In the genomic region with DNA sequence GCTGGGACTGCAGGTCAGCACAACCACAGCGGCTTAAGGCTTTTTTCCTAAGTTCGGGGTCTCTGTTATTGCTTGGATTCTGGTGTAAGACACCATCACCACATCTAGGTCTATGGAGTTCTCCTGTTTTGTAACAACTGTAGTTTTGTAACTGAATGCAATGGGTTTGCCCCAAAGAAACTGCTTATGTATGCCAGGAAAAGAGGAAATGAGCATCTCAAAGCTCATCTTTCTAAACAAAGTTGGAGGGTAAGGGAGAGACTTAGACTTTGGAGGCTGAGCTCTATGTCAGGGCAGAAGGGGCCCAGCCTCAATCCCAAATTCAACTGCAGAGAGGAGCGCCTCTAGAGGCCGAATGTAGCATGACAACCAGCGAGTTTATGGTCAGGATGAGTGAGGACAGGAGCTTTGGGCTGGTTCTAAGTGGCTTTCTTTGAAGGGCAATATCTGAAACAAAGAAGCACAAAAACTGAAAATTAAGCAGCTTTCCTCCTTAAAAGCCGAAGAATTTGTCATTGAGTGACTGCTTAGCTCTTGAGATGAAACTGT, we compare ENCODE assay signal across 9 mouse cellular contexts. TPM values are rescaled to one million over a fixed set of nuclear protein-coding genes. Genes with fewer than 3 reads are reported as not detected.
DNase-seq lines count a peak whose midpoint lies in the region; ATAC-seq lines count a peak whose summit lies in the region.
"Not testable (repeated sequence)": the region's sequence is repeated elsewhere in the genome, so short reads cannot be mapped to it uniquely, and the experiment has no call there.
"Had no signal": no experiment of that assay in that cellular context is flagged by ENCODE, and none has a peak within 500 bp of the region (broad histone marks: within the 10 kb centered on the region; RNA-seq: fewer than 3 reads in every experiment).

No protein-coding gene starts in this region.

- DNase-seq in NIH3T3 (ENCODE audit: low read depth) = peak; percentile 59
- DNase-seq in brain, adult 2 months (ENCODE audit: low read depth, low spot score) = peak; percentile 3
- peak; percentile 5 for DNase-seq in forebrain, embryonic 14.5 days (ENCODE audit: low spot score)
- DNase-seq in intestine, embryonic 14.5 days (ENCODE audit: low spot score) = peak; percentile 60
- DNase-seq in limb, embryonic 10.5 days (ENCODE audit: low spot score) = peak; percentile 35
- peak; percentile 91 for DNase-seq in midbrain, embryonic 11.5 days (ENCODE audit: low spot score, missing footprints)
- DNase-seq in spleen, adult 12 weeks (ENCODE audit: low spot score) = peak; percentile 15
- peak; percentile 8 for DNase-seq in urinary bladder, postnatal 14 days (ENCODE audit: low spot score)

- not testable (repeated sequence) for H3K9ac ChIP-seq in forebrain, embryonic 14.5 days (ENCODE audit: low read length); intestine, embryonic 14.5 days (ENCODE audit: low read length); midbrain, embryonic 11.5 days (ENCODE audit: low read length)

- H3K36me3 ChIP-seq in forebrain, embryonic 14.5 days (ENCODE audit: control insufficient read depth, insufficient read depth, low read length); intestine, embryonic 14.5 days (ENCODE audit: control insufficient read depth, insufficient read depth, low read length); limb, embryonic 10.5 days; midbrain, embryonic 11.5 days (ENCODE audit: control insufficient read depth, insufficient read depth, low read length): not testable (repeated sequence)

- H3K27ac ChIP-seq in forebrain, embryonic 14.5 days (ENCODE audit: low read depth, low read length); intestine, embryonic 14.5 days (ENCODE audit: low read depth); limb, embryonic 10.5 days; midbrain, embryonic 11.5 days (ENCODE audit: low read depth, low read length): not testable (repeated sequence)

- not testable (repeated sequence) for H3K4me1 ChIP-seq in forebrain, embryonic 14.5 days (ENCODE audit: control insufficient read depth, insufficient read depth, low read length); intestine, embryonic 14.5 days (replicated peaks; ENCODE audit: control insufficient read depth, insufficient read depth, low read length); limb, embryonic 10.5 days; midbrain, embryonic 11.5 days (ENCODE audit: control insufficient read depth, insufficient read depth, low read length)

- H3K4me2 ChIP-seq in forebrain, embryonic 14.5 days (ENCODE audit: low read length); intestine, embryonic 14.5 days (ENCODE audit: low read length); midbrain, embryonic 11.5 days: not testable (repeated sequence)

- not testable (repeated sequence) for ATAC-seq in forebrain, embryonic 14.5 days; intestine, embryonic 14.5 days (replicated peaks; ENCODE audit: low FRiP score, low TSS enrichment, low read depth); midbrain, embryonic 11.5 days (ENCODE audit: low FRiP score)

- not testable (repeated sequence) for H3K9me3 ChIP-seq in forebrain, embryonic 14.5 days (replicated peaks; ENCODE audit: control insufficient read depth, low read length); intestine, embryonic 14.5 days (ENCODE audit: control insufficient read depth, low read length); limb, embryonic 10.5 days (replicated peaks); midbrain, embryonic 11.5 days (ENCODE audit: control insufficient read depth, low read length)

- H3K27me3 ChIP-seq in forebrain, embryonic 14.5 days (replicated peaks; ENCODE audit: control insufficient read depth, insufficient read depth, low read length); intestine, embryonic 14.5 days (replicated peaks; ENCODE audit: control insufficient read depth, insufficient read depth, low read length); limb, embryonic 10.5 days (ENCODE audit: low read depth, poor library complexity, severe bottlenecking); midbrain, embryonic 11.5 days (ENCODE audit: control insufficient read depth, insufficient read depth, low read length): not testable (repeated sequence)

- not testable (repeated sequence) for H3K4me3 ChIP-seq in forebrain, embryonic 14.5 days (ENCODE audit: low read depth, low read length); intestine, embryonic 14.5 days (ENCODE audit: low read depth, low read length); limb, embryonic 10.5 days; midbrain, embryonic 11.5 days (ENCODE audit: low read depth, low read length)

- whole genome bisulfite sequencing in forebrain, embryonic 14.5 days = 52% methylated on average over 6 of the region's 6 CpGs
- WGBS in intestine, embryonic 14.5 days = 50% methylated on average over 6 of the region's 6 CpGs
- WGBS in limb, embryonic 10.5 days = 44% methylated on average over 6 of the region's 6 CpGs
- 48% methylated on average over 6 of the region's 6 CpGs for WGBS in midbrain, embryonic 11.5 days

RNA-seq across cellular contexts. Expression of gene Ly6g, which starts 13.2 kb away (rescaled TPM):
- not detected in 2 replicates for polyA plus RNA-seq in forebrain, embryonic 14.5 days (2014; fragmentation: Nextera tagmentation; extraction: Ambion mirVana)
- polyA plus RNA-seq in intestine, embryonic 14.5 days (2014; fragmentation: Nextera tagmentation; extraction: Ambion mirVana) = not detected in 2 replicates
- polyA plus RNA-seq in limb, embryonic 10.5 days (2016; fragmentation: Nextera tagmentation; extraction: Ambion mirVana) = not detected in 2 replicates
- not detected in 2 replicates for polyA plus RNA-seq in midbrain, embryonic 11.5 days (2014; fragmentation: Nextera tagmentation; extraction: Ambion mirVana)
- polyA plus RNA-seq: forebrain, embryonic 16.5 days had no signal

RNA-seq across cellular contexts. Expression of gene Ly6c2, which starts 30.1 kb away (rescaled TPM):
- 0.30 TPM in 2 replicates for polyA plus RNA-seq in forebrain, embryonic 14.5 days (2014; fragmentation: Nextera tagmentation; extraction: Ambion mirVana)
- polyA plus RNA-seq in intestine, embryonic 14.5 days (2014; fragmentation: Nextera tagmentation; extraction: Ambion mirVana) = 0.77 and 1.2 TPM in 2 replicates
- not detected in 2 replicates for polyA plus RNA-seq in limb, embryonic 10.5 days (2016; fragmentation: Nextera tagmentation; extraction: Ambion mirVana)
- polyA plus RNA-seq in midbrain, embryonic 11.5 days (2014; fragmentation: Nextera tagmentation; extraction: Ambion mirVana) = not detected in 2 replicates

Comparison
In these comparisons a context has a peak if more than half of its experiments do, and no peak if none do; other contexts are left out.
1. DNase-seq: peak in every context shown above with its lines; median percentile 91 in midbrain, embryonic 11.5 days; 60 in intestine, embryonic 14.5 days; 59 in NIH3T3; 35 in limb, embryonic 10.5 days; 15 in spleen, adult 12 weeks; 8 in urinary bladder, postnatal 14 days; 5 in forebrain, embryonic 14.5 days; 3 in brain, adult 2 months.